Mouse (Mus musculus) G1E (cell line): ENCODE results near the gene Herpud2. TPM values are rescaled to one million over a fixed set of nuclear protein-coding genes. Genes with fewer than 3 reads are reported as not detected.
"Not testable (repeated sequence)": the region's sequence is repeated elsewhere in the genome, so short reads cannot be mapped to it uniquely, and the experiment has no call there.

Experiments used
- ATAC-seq: 2 replicates; pipeline ENCODE4 v1.8.0; 2016; ENCODE audit warnings: mild to moderate bottlenecking; ENCODE audit not compliant: insufficient number of reproducible peaks, poor library complexity, low FRiP score, severe bottlenecking; ENCODE audit errors: extremely low read depth
- DNase-seq: peaks from one replicate; pipeline ENCODE4 v3.0.0; 2012; ENCODE audit warnings: low spot score
- H3K27me3 ChIP-seq: 2 replicates; pipeline ENCODE4 v1.6.1; 2012; ENCODE audit warnings: mild to moderate bottlenecking, low read length, inconsistent platforms; ENCODE audit not compliant: insufficient read depth
- H3K36me3 ChIP-seq: replicated peaks from 2 replicates; pipeline ENCODE3; 2012; ENCODE audit warnings: mild to moderate bottlenecking, inconsistent platforms
- H3K4me1 ChIP-seq: 2 replicates; pipeline ENCODE4 v1.6.1; 2012; ENCODE audit warnings: low read depth, low read length, inconsistent platforms, mixed read lengths; ENCODE audit not compliant: insufficient read depth
- H3K4me3 ChIP-seq: 2 replicates; pipeline ENCODE4 v1.5.1; 2012; ENCODE audit warnings: low read depth, mild to moderate bottlenecking, inconsistent platforms, low read length, moderate library complexity, mixed read lengths
- H3K9me3 ChIP-seq: replicated peaks from 2 replicates; pipeline ENCODE4 v1.6.1; 2012; ENCODE audit warnings: inconsistent platforms
- CTCF ChIP-seq: IDR thresholded peaks from 2 replicates; pipeline ENCODE4 v1.5.1; 2012; ENCODE audit warnings: low read depth, low read length, inconsistent platforms, mixed read lengths
- GATA1 ChIP-seq: IDR thresholded peaks from 2 replicates; pipeline ENCODE4 v1.6.1; 2012; ENCODE audit warnings: borderline replicate concordance, low read length, inconsistent platforms, mixed read lengths
- GATA2 ChIP-seq: IDR thresholded peaks from 2 replicates; pipeline ENCODE4 v1.6.1; 2012; ENCODE audit warnings: low read depth, low read length, inconsistent platforms, borderline replicate concordance
- POLR2AphosphoS5 ChIP-seq: IDR thresholded peaks from 2 replicates; pipeline ENCODE4 v1.6.1; 2012; ENCODE audit warnings: low read depth, low read length, inconsistent platforms; ENCODE audit not compliant: insufficient replicate concordance
- TAL1 ChIP-seq: conservative IDR thresholded peaks from 2 replicates; pipeline ENCODE4 v1.6.1; 2012; ENCODE audit warnings: low read depth, low read length, inconsistent platforms, mixed read lengths
- polyA plus RNA-seq: library from polyadenylated mRNA; stranded (reverse); fragments of >175 nt; gene quantifications from 2 replicates; pipeline ENCODE4 v1.2.3, GENCODE M21; 2012
- total RNA-seq, 2 experiments: library from RNA; stranded (forward) in 1 of 2; stranded (reverse) in 1 of 2; fragments of 200-1000 nt in 1 of 2; fragments of >200 nt in 1 of 2; fragmentation: Nextera tagmentation in 1 of 2; gene quantifications; 2 replicates each; pipeline ENCODE4 v1.2.3; 2014 to 2017

The Herpud2 gene
- total and polyA plus RNA-seq, 3 experiments = 13.7 to 35.3 (median 15.6) TPM

GRCm38 (mm10) chr9:25140330-25140729 lies 11.3 kb downstream of the Herpud2 start:
- Histone ChIP-seq H3K27me3 (no peaks in the 10 kb centered on the region), H3K4me3 (no peak overlapping the region), H3K9me3 (no peaks in the 10 kb centered on the region), H3K4me1 (peaks cover 41% of the 10 kb centered on the region), H3K36me3 (peaks cover 5% of the 10 kb centered on the region)
- TF ChIP-seq GATA1 = no peak
- TF ChIP-seq CTCF = no peak
- TF ChIP-seq GATA2 = no peak
- DNase-seq (no peak), ATAC-seq (no peak)

DNA sequence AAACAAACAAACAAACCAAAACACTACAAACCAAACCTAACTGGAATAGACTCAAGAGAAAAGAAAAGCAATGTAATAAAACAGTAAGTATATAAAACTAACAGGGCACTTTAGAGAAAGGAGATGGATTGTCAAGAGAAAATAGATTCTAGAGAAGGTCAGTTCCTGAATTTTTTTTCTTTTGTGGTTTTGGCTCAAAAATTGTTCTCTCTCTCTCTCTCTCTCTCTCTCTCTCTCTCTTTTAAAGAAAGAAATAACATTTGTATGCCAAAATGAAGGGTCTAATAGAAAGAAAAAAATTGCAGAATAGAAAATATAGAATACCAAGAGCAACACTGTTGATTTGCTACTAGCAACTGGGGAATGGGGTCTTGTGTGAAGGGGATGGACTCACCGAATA lies 12.7 kb downstream of the Herpud2 start:
- Histone ChIP-seq H3K4me3 (no peak overlapping the region), H3K36me3 (peaks cover 5% of the 10 kb centered on the region), H3K9me3 (no peaks in the 10 kb centered on the region), H3K27me3 (no peaks in the 10 kb centered on the region), H3K4me1 (peaks cover 33% of the 10 kb centered on the region)
- ATAC-seq (no peak), DNase-seq (no peak)
- TF ChIP-seq POLR2AphosphoS5 = no peak
- no peak for TF ChIP-seq GATA1
- no peak for TF ChIP-seq CTCF
- no peak for TF ChIP-seq GATA2
- TF ChIP-seq TAL1 = no peak

GRCm38 (mm10) chr9:25132920-25133319 lies 18.7 kb downstream of the Herpud2 start:
- Histone ChIP-seq H3K27me3 (no peaks in the 10 kb centered on the region), H3K36me3 (peaks cover 12% of the 10 kb centered on the region), H3K9me3 (no peaks in the 10 kb centered on the region), H3K4me3 (no peak overlapping the region), H3K4me1 (peaks cover 13% of the 10 kb centered on the region)
- DNase-seq (no peak), ATAC-seq (no peak; the same call in 1 of the 2 replicates)
- TF ChIP-seq GATA1 (no peak), POLR2AphosphoS5 (no peak), CTCF (no peak), TAL1 (no peak), GATA2 (no peak)

GRCm38 (mm10) chr9:25132253-25132652 lies 19.4 kb downstream of the Herpud2 start:
- H3K9me3 ChIP-seq = no peaks in the 10 kb centered on the region
- H3K4me3 ChIP-seq = no peak overlapping the region
- H3K36me3 ChIP-seq = peaks cover 12% of the 10 kb centered on the region
- no peak for TF ChIP-seq CTCF
- no peak for TF ChIP-seq TAL1
- no peak for TF ChIP-seq POLR2AphosphoS5
- TF ChIP-seq GATA1 = no peak
- no peak for TF ChIP-seq GATA2
- H3K4me1 ChIP-seq = peaks cover 13% of the 10 kb centered on the region
- no peaks in the 10 kb centered on the region for H3K27me3 ChIP-seq
- ATAC-seq = no peak
- DNase-seq = no peak

DNA sequence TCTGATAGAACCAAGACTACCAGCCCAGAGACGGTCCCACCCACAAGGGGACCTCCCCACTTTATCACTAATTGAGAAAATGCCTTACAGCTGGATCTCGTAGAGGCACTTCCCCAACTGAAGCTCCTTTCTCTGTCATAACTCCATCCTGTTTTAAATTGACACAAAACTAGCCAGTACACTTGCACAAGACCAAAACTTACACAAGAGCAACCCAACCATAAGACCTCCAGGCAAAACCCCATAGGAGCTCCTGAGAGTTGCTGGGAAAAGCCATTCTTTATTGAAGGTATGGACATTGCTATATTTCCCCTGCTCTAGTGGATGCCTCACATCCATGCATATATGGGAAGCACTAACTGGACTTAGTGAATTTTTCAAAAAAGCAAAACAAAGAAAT lies 27.6 kb downstream of the Herpud2 start:
- no peaks in the 10 kb centered on the region for H3K9me3 ChIP-seq
- no peaks in the 10 kb centered on the region for H3K4me1 ChIP-seq
- no peak for ATAC-seq
- DNase-seq = no peak
- no peak for TF ChIP-seq GATA1
- no peak for TF ChIP-seq POLR2AphosphoS5
- H3K4me3 ChIP-seq = no peak overlapping the region
- H3K27me3 ChIP-seq = no peaks in the 10 kb centered on the region
- peaks cover 16% of the 10 kb centered on the region for H3K36me3 ChIP-seq

GRCm38 (mm10) chr9:25123590-25123989 lies 28.0 kb downstream of the Herpud2 start:
- H3K4me3 ChIP-seq, DNase-seq, ATAC-seq, H3K27me3 ChIP-seq, H3K4me1 ChIP-seq, H3K9me3 ChIP-seq: not testable (repeated sequence)
- H3K36me3 ChIP-seq = peaks cover 18% of the 10 kb centered on the region

DNA sequence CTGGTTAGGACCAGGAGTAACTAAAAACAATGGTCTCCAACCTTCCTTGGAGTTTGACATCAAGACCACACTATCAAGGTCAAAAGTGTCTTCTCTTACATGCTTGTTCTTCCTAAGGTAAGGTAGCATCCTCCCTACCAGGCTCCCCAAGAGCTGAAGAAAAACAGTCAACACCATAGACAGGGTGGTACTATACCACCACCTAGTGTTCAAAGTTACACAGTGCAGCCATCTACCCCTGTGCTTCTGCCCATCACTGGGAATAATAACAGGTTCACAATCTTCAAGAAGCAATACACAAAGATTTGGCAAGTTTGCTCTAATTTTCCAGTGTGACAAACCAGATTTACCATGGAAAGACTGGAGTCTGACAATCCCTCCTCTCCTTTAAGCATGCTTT lies 47.0 kb downstream of the Herpud2 start:
- Histone ChIP-seq H3K9me3 (no peaks in the 10 kb centered on the region), H3K27me3 (no peaks in the 10 kb centered on the region), H3K4me3 (no peak overlapping the region), H3K36me3 (peaks cover 41% of the 10 kb centered on the region), H3K4me1 (no peaks in the 10 kb centered on the region)
- DNase-seq (peak; percentile 16), ATAC-seq (peak; percentile 45; the same call in 1 of the 2 replicates)
- TF ChIP-seq GATA1 = no peak
- TF ChIP-seq POLR2AphosphoS5 = no peak
- no peak for TF ChIP-seq GATA2
- TF ChIP-seq CTCF = peak; percentile 90
